Mouse (Mus musculus) heart, adult 2 months (tissue): Measurements from ENCODE around the gene Kat6b.

ENCODE experiments used
- EP300 ChIP-seq: fragments of 200-500 bp; IDR thresholded peaks from 2 replicates; pipeline ENCODE4 v1.6.1; 2011; ENCODE audit warnings: low read depth, low read length, control low read depth; ENCODE audit not compliant: insufficient read depth
- POLR2A ChIP-seq: fragments of 200-500 bp; IDR thresholded peaks from 2 replicates; pipeline ENCODE4 v1.6.1; 2011; ENCODE audit warnings: mild to moderate bottlenecking, low read depth, low read length, control low read depth; ENCODE audit not compliant: insufficient read depth

DNA sequence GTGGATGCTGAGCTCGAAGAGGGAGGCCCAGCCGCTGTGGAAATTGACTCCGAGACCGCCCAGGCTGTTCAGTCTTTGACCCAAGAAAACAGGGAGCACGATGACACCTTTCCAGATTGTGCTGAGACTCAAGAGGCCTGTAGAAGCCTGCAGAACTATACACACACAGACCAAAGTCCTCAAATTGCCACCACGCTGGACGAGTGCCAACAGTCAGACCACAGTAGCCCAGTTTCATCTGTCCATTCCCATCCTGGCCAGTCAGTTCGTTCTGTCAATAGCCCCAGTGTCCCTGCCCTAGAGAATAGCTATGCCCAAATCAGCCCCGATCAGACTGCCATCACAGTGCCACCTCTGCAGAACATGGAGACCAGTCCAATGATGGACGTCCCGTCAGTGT, 188.0 kb downstream of the Kat6b start:
- TF ChIP-seq POLR2A, result no peak
- no peak for TF ChIP-seq EP300
